Mouse (Mus musculus) olfactory bulb, adult 2 months (tissue): ENCODE measurements around the gene Cnr1.

Experiments
- CTCF ChIP-seq: fragments of 200-500 bp; IDR thresholded peaks from 2 replicates; pipeline ENCODE4 v1.5.1; 2012; ENCODE audit warnings: low read depth, mild to moderate bottlenecking, low read length, moderate library complexity; ENCODE audit not compliant: insufficient read depth
- POLR2A ChIP-seq: fragments of 200-500 bp; IDR thresholded peaks from 2 replicates; pipeline ENCODE4 v1.6.1; 2012; ENCODE audit warnings: mild to moderate bottlenecking, low read depth, low read length, moderate library complexity; ENCODE audit not compliant: insufficient read depth

DNA sequence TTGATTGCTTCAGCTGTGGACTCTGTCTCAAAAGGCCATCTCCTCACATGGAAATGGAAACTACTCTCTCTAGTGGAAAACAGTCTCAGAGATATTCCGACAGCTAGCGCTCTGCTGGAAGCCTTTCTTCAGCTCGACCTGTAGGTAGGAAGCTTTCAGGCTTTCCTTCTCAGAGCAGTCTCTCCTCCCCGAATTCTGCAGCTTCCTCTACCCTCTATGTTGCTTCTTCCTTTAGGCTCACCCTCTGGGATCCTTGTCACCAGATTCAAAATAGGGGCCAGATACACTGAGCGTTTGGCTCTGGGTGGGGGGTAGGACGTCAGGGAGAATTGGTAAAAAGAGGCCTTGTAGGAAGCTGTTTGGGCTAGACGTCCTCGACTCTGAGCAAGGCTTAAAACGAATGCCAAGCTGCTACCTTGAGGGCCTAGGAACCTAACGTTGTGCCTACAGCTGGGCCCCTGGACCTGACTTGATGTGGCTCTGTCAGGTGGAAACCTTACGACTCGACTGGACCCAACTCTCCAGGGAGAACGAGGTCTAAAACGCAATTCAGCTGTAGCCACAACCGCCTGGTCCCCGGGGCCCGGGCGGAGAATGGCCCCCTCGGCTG, 1.1 kb upstream of the Cnr1 start:
- TF ChIP-seq POLR2A (no peak), CTCF (no peak)
